Mouse (Mus musculus) CH12.LX (cell line): ENCODE measurements at regions not wholly inside any gene's neighbourhood (a gene's known extent, or its start where the extent isn't known, plus 50 kb on each side); places are given as distances from the start of the nearest gene placed in this dataset.

Source experiments
- CTCF ChIP-seq, 2 experiments: IDR thresholded peaks in 1 of 2; conservative IDR thresholded peaks in 1 of 2; 2 replicates each; pipeline ENCODE4 v1.5.1; 2011 to 2012; ENCODE audit warnings: low read depth in 2 of 2, low read length in 2 of 2, improper control_type of control experiment in 1 of 2, inconsistent platforms in 1 of 2, mild to moderate bottlenecking in 1 of 2, moderate library complexity in 1 of 2
- EP300 ChIP-seq: IDR thresholded peaks from 2 replicates; pipeline ENCODE4 v1.6.1; 2011; ENCODE audit warnings: low read length, improper control_type of control experiment
- ETS1 ChIP-seq: conservative IDR thresholded peaks from 2 replicates; pipeline ENCODE4 v1.6.1; 2012; ENCODE audit warnings: low read depth, mild to moderate bottlenecking, inconsistent platforms, low read length, improper control_type of control experiment, moderate library complexity
- HCFC1 ChIP-seq: IDR thresholded peaks from 2 replicates; pipeline ENCODE4 v1.6.1; 2012; ENCODE audit warnings: low read depth, mild to moderate bottlenecking, inconsistent platforms, low read length, improper control_type of control experiment
- MAX ChIP-seq: IDR thresholded peaks from 2 replicates; pipeline ENCODE4 v1.6.1; 2011; ENCODE audit warnings: low read length, improper control_type of control experiment
- MEF2A ChIP-seq: IDR thresholded peaks from 2 replicates; pipeline ENCODE4 v1.6.1; 2014; ENCODE audit warnings: low read depth, mild to moderate bottlenecking, inconsistent platforms, low read length, improper control_type of control experiment, borderline replicate concordance
- MYC ChIP-seq: IDR thresholded peaks from 2 replicates; pipeline ENCODE4 v1.6.1; 2011; ENCODE audit warnings: low read depth, mild to moderate bottlenecking, improper control_type of control experiment, low read length
- NELFE ChIP-seq: IDR thresholded peaks from 2 replicates; pipeline ENCODE4 v1.6.1; 2011; ENCODE audit warnings: low read depth, low read length, improper control_type of control experiment
- POLR2A ChIP-seq: IDR thresholded peaks from 2 replicates; pipeline ENCODE4 v1.6.1; 2011; ENCODE audit warnings: low read depth, mild to moderate bottlenecking, improper control_type of control experiment, low read length
- SIN3A ChIP-seq: IDR thresholded peaks from 2 replicates; pipeline ENCODE4 v1.6.1; 2012; ENCODE audit warnings: low read length, improper control_type of control experiment, inconsistent platforms
- SMC3 ChIP-seq: IDR thresholded peaks from 2 replicates; pipeline ENCODE4 v1.6.1; 2011; ENCODE audit warnings: low read depth, low read length, improper control_type of control experiment
- UBTF ChIP-seq: IDR thresholded peaks from 2 replicates; pipeline ENCODE4 v1.6.1; 2012; ENCODE audit warnings: low read depth, mild to moderate bottlenecking, inconsistent platforms, low read length, improper control_type of control experiment, moderate library complexity
- ZKSCAN1 ChIP-seq: IDR thresholded peaks from 2 replicates; pipeline ENCODE4 v1.6.1; 2012; ENCODE audit warnings: low read depth, inconsistent platforms, low read length, improper control_type of control experiment, borderline replicate concordance
- ZMIZ1 ChIP-seq: IDR thresholded peaks from 2 replicates; pipeline ENCODE4 v1.6.1; 2012; ENCODE audit warnings: low read depth, mild to moderate bottlenecking, inconsistent platforms, low read length, improper control_type of control experiment

DNA sequence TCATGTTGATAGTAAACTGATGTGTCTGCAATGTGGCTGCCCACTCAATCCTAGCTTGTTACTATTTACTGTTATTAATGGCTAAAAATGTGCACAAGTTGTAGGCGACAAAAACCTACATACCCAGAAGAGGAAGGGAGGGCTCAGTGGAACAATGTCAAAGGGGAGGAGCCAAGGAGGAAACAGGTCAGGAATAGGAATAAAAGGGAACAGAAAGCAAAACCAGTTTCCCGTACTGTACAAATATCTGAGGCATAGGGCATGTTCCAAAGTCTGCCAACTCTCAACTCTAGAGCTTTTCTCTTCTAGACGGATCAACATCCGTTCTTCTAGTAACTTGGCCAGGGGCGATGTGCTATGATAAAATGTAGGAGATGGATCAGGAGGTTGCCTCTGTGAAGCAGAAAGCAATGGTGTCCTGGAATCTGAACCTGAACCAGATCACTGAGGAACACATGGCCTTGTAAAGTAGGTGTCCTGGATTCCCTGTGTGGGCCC is 59.9 kb downstream of the Kctd12 start:
- TF ChIP-seq CTCF (conservative IDR thresholded peaks at IDR 0.05 in 1 of 2, IDR thresholded peaks at IDR 0.05 in 1 of 2; ENCODE audit: low read depth in 2 of 2, low read length in 2 of 2) = no peak
- no peak for TF ChIP-seq ETS1
- TF ChIP-seq ZMIZ1 = no peak
- TF ChIP-seq HCFC1 = no peak
- TF ChIP-seq ZKSCAN1 = no peak
- TF ChIP-seq MYC = no peak
- TF ChIP-seq EP300 = no peak
- no peak for TF ChIP-seq SMC3
- TF ChIP-seq POLR2A = no peak
- TF ChIP-seq MAX = no peak
- TF ChIP-seq UBTF = no peak
- no peak for TF ChIP-seq MEF2A
- TF ChIP-seq NELFE = no peak
- TF ChIP-seq SIN3A = no peak
